Mouse (Mus musculus) lung, postnatal 10 days (tissue): ENCODE measurements at regions not wholly inside any gene's neighbourhood (a gene's known extent, or its start where the extent isn't known, plus 50 kb on each side); places are given as distances from the start of the nearest gene placed in this dataset.

Experiments used
- DNase-seq: peaks from one replicate; pipeline ENCODE4 v3.0.0; 2021

DNA sequence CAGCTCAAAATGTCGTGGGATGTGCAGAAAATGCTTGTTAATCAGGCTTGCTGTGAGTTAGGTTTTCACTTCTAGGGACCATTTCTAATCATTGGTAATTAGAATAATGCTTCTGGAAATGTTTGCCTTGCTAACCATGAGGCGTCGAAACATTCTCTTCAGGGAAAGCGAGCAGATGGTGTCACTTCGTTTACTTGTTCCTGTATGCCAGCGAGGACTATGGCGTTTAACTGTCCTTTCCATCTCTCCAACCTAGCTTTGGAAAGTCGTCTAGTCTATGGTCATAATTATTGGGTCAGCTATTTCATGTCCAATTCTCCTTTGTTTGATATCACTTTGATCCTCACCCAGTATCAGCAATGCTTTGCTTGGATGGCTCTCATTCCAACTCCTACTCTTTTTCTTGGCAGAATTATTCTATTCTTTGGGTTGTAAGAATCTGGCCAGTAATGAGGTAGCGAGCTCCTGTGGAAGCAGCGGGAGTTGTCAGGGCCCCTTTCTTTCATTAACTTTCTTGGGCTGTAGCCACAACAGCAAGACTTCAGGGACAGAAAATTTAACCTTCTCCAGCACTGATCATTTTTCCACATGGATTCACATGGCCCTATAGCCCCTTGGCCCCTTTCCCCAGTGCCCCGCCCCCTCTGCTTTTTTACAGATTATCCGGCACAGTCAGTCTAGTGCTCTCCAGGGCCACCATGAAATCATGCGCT, 374.0 kb upstream of the Plscr5 start:
- no peak for DNase-seq

DNA sequence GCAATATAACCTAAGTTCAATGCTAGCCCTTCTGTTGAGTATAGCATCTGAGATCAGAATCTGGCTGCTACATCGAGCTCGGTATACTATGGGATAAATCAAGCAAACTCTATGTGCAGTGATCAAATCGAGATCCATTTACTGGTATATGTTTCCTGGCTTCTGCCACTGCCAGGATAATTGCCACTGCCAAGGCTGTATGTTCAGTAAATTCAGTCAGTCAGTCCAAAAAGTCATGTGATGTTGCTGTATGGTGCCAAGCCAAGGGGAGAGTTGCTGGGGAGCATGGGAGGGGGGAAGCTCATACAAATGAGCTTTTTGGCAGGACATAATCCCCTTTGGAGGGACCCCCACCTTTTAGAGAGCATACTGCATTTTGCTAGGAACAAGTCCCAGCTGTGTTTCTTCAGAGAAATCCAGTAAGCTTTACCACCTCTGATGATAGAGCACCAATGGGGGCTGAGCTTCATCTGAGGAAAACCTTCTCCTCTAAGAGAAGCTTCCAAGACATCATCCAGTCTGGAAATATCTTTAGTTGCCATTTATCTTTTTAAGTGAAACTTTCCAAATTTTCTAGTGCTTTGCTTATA, 389.3 kb upstream of the Plscr5 start:
- DNase-seq: no peak

DNA sequence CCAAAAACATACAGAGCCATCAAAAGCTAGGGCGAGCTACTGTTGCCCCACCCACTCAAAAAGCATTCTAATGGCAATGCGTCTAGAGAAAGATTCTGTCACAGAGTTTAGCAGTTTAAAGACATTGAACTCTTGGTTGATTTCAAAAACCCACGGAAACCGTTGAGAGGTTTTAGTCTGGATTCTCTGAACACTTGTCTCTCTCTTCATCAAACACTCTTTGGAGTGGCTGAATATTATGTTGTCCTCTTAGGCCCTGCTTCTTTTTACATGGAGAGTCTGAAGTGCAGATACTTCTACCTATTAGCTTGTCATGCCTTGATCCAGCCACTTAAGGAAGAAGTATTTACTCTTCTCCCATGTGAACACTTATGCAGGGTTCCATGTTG, 393.9 kb upstream of the Plscr5 start:
- no peak for DNase-seq

DNA sequence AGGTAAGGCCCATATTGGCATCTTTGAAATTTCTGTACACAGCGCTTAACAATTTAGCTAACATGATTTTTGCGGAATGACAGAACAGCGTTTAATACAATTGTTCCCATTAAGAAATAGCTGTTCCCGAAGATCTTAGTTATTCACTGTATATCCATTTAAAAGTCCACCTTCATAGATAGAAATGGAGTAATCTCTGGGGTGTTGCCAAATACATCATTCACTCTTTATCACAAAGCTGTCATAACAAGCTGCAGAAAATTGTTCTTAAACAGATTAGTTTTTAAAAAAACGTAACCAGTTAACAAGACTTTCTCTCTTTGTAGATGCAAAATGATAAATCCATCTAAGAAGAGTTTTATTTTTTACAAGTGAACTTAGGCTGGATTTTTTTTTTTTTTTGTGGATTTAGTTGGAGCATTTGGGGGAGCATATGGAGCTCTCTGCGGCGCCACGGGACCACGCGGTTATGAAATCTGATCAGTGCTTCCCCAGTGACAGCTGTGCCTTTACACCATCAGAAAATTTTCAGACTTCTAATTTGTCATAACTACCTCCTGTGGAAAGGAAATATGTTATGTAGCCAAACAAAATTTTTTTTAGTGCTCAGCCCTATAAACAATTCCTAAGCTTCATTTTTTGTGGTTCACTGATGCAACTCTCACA, 394.4 kb upstream of the Plscr5 start:
- DNase-seq: no peak

DNA sequence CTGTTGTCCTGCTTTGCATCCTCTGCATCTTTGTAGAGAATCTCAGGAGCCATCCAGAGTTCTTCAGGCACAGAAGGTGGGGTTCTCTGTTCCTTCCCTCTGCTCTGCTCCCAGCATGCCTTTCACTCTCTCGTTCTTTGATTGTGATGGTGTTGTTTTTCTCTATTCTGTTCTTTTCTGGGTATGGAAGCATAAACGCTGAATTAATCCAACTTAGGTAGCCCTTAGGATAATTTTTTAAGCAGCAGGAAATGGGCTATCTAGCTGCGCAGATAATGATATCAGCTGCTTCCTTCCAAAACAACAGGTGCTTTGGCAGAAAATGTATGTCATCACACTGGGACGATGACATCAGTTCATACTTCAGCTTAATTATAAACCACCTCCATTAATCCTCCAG, 395.8 kb upstream of the Plscr5 start:
- no peak for DNase-seq

DNA sequence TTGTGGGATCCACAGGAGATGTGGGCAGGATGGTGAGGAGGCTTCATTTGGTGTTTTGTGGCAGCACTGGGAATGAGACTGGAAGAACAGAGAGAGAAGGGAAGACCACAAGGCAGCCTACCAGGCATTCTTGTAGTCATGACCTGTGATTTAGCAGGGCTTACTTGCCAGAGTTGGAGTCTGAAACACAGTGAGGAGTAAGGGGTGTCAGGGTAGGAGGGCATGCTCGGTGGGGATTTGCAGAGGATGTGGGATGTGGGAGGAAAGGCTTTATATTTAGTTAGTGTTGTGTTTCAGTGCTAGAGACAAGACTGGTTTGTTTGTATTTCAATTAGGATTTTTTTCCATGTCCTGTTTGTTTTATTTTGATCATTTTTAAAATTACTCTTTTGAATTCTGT, 387.3 kb upstream of the Zic1 start:
- DNase-seq: no peak

DNA sequence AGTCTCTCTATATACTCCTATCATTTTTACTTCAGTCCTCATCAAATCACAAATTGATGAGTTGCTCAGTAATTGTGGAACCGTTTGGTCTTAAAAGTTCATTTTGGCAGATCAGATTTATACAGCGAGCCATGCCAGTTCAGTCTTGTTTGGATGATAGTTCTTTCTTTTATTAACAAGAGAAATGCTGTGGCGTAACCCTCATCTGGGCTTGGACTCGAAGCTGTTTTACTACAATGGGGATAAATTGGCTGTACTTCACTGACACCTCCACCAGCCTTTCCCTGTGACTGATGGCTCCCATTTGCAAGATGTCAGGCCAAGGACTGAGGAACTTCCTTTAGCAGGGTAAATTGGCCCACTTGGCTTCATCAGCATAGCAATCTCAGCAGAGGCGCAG, 345.5 kb upstream of the Zic1 start:
- no peak for DNase-seq

DNA sequence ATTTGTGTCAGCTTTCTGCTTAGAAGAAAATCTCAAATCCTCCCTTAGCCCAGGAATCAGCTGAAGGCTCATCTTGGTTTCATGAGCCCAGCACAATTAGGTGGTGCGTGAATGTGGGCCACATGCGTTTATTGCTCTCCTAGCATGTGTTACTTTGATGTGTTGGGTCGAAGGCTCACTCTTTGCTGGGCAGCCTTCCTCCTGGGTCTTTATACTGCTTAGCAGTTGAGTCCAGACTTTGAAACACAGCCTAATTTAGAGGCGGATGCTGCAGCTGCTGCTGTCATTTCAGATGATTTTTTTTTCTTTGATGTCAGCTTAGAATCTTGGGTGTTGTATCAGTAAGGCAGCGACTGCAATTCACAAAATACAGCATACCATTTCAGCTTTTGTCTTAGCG, 315.2 kb upstream of the Zic1 start:
- no peak for DNase-seq

DNA sequence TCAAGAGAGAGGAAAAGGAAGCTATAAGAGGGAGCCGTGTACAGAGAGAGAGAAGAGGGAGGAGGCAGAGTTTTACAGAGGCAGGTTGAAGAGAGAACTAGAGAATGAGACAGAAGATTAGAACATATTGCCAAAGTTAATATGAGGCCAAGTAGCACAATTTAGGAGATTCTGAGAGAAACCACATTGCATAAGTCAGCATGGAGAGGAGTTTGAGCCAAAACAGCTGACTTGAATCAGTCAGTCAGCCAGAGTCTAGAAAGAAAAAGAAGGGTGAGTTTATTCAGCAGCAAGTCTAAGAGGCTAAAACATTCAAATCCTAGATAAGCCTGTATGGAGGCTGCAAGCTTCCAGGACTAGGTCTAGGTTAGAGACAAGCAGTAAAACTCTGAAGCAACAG, 301.1 kb upstream of the Zic1 start:
- DNase-seq: peak; percentile 2

DNA sequence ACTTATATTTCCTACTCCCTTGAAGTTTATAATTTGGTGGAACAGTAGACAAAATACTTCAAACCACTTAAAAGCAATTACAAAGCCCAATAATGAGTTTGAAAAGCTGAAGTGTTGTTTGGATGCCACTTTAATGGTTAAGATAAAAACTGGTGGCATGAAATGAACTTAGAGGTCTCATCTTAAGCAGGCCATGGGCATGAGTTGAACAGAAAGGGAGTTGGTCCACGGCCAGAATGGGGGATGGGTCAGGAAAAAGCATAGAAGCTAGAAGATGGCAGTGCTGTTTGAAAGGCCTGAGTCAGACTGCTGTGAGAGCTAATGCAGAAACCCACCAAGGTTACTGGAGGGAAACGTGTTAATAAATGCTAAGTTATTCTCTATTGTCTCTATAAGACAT, 294.5 kb upstream of the Zic1 start:
- DNase-seq: no peak

DNA sequence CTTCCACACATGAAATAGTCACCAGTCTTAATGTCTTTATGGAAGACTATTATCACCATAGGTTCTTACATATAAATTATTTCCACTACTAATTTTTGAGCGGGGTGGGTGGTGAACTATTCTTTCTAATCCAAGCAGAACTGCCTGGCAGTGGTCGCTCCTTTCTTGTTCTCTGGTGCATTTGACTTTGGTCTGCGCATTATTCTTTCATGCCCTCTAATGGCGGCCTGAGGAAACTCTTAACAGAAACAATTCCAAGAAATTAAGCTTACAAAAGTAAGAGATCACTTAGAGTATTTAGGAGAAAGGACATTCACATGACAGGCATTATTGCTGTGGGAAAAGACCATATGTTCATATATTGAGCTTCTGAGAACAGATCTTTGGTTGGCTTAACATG, 288.5 kb upstream of the Zic1 start:
- no peak for DNase-seq

DNA sequence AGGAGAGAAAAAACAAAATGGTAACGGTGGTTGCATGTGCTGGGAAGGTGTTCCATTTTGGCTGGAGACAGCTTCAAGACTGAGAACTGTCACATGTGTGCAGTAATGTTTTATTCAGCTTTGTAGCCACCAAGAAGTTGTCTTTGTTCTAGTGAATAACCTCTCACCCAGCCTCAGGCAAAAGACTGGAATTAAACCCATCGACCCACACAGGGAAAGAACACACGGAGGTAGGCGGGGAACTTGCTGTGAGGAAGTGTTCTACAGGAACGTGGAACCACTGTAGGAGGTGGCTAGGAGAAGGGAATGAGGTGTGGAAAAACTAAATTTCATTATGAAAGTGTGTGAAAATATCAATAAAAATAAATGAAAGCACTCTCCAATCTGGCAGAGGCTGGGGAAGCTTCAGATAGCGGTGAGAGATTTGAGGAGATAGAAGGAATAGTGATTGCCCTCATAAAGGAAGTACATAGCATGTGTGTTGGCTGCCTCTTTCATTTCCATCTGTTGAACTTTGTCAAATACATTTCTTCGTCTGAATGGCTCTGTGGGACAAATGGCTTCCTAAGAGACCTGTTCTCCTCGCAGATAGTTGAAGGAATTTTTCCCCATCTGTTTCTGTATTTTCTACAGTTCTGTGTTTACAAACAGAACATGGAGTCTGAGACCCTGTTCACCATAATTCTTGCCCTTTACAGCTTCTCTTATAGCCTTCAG, 286.9 kb upstream of the Zic1 start:
- DNase-seq: no peak

DNA sequence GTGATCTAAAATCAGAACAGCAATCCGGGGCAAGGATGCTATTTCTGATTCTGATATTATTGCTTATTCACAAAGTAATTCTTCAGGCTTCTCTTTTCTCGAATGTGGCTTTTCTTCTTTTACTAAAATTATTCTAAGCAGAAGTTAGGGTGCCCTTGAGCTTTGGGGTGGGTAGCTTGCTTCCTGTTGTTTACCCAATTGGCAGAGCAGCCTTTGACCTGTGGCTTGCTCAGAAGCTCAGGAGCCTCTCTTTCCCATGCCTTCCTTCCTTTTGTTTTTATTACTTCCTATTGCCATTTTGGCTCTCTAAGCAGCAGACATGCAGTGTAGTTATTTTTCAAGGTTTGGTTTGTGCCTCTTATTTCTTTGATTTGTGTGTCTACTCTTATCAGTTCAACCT, 244.8 kb upstream of the Zic1 start:
- DNase-seq: no peak

DNA sequence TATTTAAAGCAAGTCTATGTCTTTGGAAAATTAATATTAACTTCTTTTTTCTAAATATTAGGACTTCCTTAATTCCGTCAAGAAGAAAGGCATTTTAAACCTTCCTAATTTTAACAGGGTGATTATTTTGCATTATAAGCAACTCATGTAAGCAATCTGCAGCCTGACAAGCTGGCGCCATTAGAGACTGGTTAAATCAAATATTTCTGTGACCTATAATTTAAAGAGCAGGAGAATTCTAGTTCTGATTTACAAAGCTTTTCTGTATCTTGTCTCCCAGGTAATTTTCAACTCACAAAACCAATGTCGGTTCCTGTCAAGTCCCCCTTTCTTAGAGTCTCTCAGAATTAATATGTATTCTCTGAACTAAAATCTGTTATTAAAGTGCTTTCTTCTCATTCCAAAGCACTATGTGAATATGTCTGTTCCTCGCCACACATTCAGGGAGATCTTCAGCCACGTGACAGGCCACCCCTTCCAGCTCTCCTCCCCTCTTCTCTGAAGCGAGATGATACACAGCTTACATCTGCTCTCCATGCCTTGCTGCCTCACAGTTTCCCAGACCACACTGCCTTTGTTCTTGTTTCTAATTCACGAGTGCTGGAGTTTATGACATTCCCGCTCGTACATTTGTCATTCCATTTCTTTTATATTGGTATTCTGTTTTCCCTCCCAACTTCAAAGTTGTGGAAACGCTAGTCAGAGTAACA, 244.0 kb upstream of the Zic1 start:
- DNase-seq: no peak

DNA sequence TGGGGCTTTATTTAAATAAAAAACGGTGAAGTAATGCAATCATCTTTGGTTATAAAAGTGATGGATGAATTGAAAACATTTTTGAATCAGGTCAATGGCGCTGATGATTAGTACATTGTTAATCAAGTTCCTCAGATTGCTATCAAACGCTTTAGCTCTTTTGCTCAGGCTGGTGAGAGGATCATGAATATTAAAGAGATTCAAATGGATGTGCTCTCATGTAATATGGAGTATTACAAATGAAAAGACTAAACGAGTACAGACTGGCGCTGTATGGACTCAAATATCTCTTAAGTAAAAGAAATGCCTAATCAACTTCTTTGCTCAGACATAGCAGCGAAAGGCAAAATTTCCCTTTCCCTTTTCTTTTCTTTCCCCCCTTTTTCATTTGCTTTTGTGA, 236.1 kb upstream of the Zic1 start:
- no peak for DNase-seq

DNA sequence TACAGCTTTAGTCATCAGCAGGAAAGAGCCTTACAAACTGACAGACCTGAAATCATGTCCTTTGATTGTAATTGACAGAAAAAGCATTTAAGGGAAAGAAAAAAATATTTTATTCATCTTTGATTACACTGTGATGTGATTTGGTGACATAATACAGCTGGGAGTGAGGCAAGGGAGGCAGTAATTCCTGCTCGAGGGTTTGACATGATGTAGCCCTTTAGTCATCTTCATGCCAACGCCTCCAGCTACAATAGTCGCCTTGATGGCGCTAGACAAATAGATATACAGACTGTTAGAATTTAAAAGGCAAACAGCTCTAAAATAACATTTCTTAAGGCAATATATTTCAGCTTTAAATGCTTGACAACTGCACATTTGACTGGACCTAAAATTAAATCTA, 226.3 kb upstream of the Zic1 start:
- no peak for DNase-seq

DNA sequence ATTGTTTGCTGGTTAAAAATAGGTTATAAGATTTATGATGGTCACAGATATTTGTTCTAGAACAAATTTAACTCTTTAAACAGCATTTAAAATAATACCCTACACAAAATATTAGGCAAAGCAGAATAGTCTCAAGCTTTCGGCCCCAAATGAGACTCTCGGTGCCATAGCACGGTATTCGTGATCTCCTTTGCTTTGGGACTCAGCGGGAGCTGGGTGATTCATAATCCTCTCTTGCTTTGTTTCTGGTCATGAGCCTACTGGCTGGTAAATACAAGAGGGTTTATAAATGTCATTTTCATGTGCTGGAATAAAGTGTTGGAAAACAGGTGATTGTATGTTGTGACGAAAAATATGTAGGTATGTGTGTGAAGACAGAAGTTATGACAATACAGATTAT, 223.1 kb upstream of the Zic1 start:
- no peak for DNase-seq

DNA sequence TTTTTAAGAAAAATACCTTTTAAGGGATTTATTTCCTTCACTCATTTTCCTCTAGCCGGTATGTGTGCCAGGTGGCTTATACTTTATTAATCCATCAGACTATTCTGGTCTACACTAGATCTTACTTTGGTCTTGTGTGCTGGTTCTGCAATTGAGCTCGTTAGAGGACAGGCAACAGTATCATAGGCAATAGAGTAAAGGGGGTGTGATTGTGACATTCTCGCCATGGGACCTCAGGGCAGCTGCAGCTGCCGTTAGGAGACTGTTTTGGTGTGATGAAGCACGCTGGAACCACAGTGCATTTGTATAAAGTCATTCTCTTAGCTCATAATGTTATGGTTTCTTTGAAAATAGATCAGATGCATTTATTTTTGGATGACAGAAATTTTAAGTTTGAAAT, 222.3 kb upstream of the Zic1 start:
- no peak for DNase-seq

DNA sequence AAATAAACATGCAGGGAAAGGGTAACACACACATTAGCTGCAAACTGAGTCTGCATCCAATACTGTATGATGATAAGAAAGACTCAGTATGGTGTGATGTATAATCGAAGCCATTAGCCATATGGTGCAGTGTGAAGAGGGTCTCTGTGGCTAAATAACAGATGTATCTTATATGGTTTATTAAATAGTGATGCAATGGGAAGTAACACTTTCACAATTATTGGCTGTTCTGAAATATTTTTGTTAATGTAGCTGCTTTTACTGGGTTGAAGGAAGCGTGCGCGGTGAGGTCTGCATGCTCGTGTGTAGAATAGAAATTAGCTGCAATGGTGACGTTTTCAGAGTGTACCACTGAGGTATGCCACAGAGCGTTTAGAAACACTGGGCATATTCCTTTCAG, 221.7 kb upstream of the Zic1 start:
- DNase-seq: no peak

DNA sequence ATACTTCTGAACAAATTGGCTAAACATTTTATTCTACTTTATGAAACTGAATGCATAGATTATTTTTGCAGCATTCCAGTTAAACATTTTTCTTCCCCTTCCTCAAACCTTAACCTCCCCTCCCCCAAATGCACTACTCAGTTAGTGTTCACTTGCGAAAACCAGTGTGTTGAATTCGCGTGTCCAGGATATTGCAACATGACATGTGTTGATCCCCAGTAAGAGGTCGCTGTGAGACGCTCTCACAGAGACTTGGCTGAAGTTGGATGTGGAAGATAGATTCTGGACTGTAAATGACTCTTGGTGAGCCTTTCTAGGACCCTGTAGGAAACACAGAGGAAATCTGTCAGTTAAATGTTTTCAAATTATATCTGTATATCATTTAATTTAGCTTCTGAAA, 221.0 kb upstream of the Zic1 start:
- no peak for DNase-seq

DNA sequence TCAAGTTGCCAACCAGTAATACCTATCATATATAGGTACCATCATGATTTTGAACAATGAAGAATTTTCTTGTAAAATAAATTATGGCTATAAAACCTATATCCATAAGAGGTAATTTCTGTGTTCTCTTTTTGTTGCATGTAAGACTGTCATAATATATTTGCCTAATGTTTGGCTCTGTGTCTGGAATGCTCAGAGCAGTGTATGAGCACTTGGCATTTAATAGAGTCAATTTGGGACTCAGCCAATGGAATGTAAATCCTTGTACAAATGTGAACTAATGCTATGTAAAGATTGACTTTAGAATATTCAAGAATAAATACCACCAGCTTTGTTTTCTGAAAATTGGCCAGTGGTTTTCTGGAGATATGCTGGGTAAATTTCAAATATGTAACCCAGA, 208.5 kb upstream of the Zic1 start:
- no peak for DNase-seq

DNA sequence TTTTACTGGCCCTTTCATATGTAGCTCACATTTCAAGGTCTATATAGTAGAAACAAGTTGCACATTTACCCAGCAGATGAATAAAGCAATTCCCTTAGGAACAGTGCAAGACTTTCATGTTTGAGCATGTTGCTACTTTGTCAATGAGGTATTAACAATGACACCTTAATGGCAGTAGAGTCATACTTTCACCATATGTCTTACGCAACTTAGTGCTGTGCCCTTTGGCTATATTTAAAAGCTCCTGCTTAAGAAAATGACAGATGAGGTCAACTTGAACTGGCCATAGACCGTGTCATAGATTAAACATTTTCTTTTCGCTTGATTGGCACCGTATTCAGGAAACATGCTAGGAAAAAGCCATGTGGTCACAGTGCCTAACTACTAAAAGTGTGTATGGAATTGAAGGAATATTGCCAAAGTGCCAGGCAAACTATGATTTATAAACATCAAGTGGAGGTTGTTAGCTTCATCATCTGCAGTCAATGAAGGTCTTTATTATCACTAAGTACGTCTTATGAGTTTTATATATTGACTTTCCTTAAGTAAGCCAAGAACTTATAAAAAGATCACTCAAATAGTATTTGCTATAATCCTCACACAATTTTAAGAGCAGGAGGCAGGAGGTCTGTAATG, 200.5 kb upstream of the Zic1 start:
- DNase-seq: no peak

DNA sequence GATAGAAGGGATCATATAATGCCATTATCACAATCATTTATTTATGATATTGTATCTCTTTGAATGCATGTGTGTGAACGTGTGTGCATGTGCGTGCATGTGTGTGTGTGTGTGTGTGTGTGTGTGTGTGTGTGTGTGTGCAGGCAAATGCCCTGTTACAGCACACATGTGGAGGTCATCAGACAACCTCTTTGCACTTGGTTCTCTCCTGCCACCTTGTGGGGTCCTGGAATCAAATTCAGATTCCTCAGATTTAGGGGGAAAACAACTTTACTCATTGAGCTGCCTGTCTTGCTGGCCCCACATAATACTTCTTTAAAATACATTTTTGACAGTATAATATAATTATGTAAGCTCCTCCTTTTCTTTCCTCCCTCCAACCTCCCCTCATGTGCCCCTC, 195.7 kb upstream of the Zic1 start:
- DNase-seq: no peak
